Mouse (Mus musculus) heart, embryonic 11.5 days (tissue): ENCODE results near the gene Eef2kmt. TPM values are rescaled to one million over a fixed set of nuclear protein-coding genes. Genes with fewer than 3 reads are reported as not detected.

Source experiments
- ATAC-seq: fragments of 200-750 bp; cut with Nextera tagmentation; replicated peaks from 2 replicates; pipeline ENCODE4 v1.8.0; 2017; ENCODE audit warnings: moderate library complexity; ENCODE audit not compliant: insufficient number of reproducible peaks, low FRiP score, low TSS enrichment
- H3K27ac ChIP-seq: fragments of 300-500 bp; sonication (generic); 2 replicates; pipeline ENCODE4 v1.5.1; 2014; ENCODE audit warnings: mild to moderate bottlenecking, low read depth, low read length
- H3K27me3 ChIP-seq: fragments of 300-500 bp; sonication (generic); 2 replicates; pipeline ENCODE4 v1.6.1; 2014; ENCODE audit warnings: mild to moderate bottlenecking, low read length, mixed read lengths; ENCODE audit not compliant: control insufficient read depth, insufficient read depth
- H3K36me3 ChIP-seq: fragments of 300-500 bp; sonication (generic); 2 replicates; pipeline ENCODE4 v1.6.1; 2014; ENCODE audit warnings: mild to moderate bottlenecking, low read length, moderate library complexity, mixed read lengths; ENCODE audit not compliant: control insufficient read depth, insufficient read depth
- H3K4me1 ChIP-seq: fragments of 300-500 bp; sonication (generic); 2 replicates; pipeline ENCODE4 v1.6.1; 2014; ENCODE audit warnings: low read length; ENCODE audit not compliant: control insufficient read depth, insufficient read depth
- H3K4me2 ChIP-seq: fragments of 300-500 bp; sonication (generic); 2 replicates; pipeline ENCODE4 v1.6.1; 2014; ENCODE audit warnings: mild to moderate bottlenecking, moderate library complexity
- H3K4me3 ChIP-seq: fragments of 300-500 bp; sonication (generic); 2 replicates; pipeline ENCODE4 v1.5.1; 2014; ENCODE audit warnings: low read depth, low read length
- H3K9ac ChIP-seq: fragments of 300-500 bp; sonication (generic); 2 replicates; pipeline ENCODE4 v1.6.1; 2014; ENCODE audit warnings: mild to moderate bottlenecking, low read depth, low read length, moderate library complexity
- H3K9me3 ChIP-seq: fragments of 300-500 bp; sonication (generic); replicated peaks from 2 replicates; pipeline ENCODE4 v1.6.1; 2016; ENCODE audit warnings: low read length; ENCODE audit not compliant: control insufficient read depth
- WGBS: fragments of 180-500 bp; shearing (Covaris S2); extraction: QIAGEN DNeasy Blood & Tissue Kit; methylation state at CpG from one replicate; pipeline ENCODE4 v1.1.7; 2014; ENCODE audit not compliant: insufficient replicate concordance; 5-methylcytosine and 5-hydroxymethylcytosine counted together
- polyA plus RNA-seq: library from polyadenylated mRNA; unstranded; fragments of >200 nt; fragmentation: Nextera tagmentation; extraction: Ambion mirVana; gene quantifications from 2 replicates; pipeline ENCODE4 v1.2.1, GENCODE M21; 2014

Gene Eef2kmt
- polyA plus RNA-seq, 1 experiment from 2014 or later: 24.9 TPM

GRCm38 (mm10) chr16:5216686-5217085 is 39.1 kb downstream of the Eef2kmt start:
- Histone ChIP-seq H3K27me3 (no peaks in the 10 kb centered on the region), H3K36me3 (no peaks in the 10 kb centered on the region), H3K4me3 (no peak overlapping the region), H3K9ac (no peak overlapping the region), H3K27ac (no peak overlapping the region), H3K4me1 (peaks cover 3% of the 10 kb centered on the region; the same call in 1 of the 2 replicates), H3K9me3 (no peaks in the 10 kb centered on the region), H3K4me2 (no peak overlapping the region)
- 54% methylated on average over 6 of the region's 6 CpGs for WGBS
- ATAC-seq: no peak

DNA sequence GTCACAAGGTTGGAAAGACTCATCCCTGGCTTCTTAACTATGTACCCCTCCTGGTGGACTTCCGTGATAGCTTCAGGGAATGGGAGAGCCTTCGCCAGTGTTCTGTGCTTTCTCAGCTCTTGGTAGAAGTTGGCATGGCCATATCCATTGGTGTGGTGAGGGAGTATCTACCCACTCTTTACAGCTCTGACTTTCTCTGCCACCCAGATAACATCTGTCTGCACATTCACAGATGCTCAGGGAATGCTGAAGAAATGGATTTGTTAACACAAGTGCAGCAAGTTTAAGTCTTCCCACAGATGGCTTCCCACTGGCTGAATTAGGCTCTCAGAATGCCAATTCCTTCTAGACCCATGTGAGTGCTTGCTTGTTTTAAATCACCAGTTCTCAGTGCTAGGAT is 41.7 kb downstream of the Eef2kmt start:
- 76% methylated on average over 2 of the region's 2 CpGs for WGBS
- no peak overlapping the region for H3K9ac ChIP-seq
- H3K4me3 ChIP-seq: no peak overlapping the region
- H3K27me3 ChIP-seq: no peaks in the 10 kb centered on the region
- no peak overlapping the region for H3K27ac ChIP-seq
- H3K9me3 ChIP-seq: no peaks in the 10 kb centered on the region
- peaks cover 3% of the 10 kb centered on the region; the same call in 1 of the 2 replicates for H3K4me1 ChIP-seq
- H3K36me3 ChIP-seq: no peaks in the 10 kb centered on the region
- no peak overlapping the region for H3K4me2 ChIP-seq
- ATAC-seq: no peak

DNA sequence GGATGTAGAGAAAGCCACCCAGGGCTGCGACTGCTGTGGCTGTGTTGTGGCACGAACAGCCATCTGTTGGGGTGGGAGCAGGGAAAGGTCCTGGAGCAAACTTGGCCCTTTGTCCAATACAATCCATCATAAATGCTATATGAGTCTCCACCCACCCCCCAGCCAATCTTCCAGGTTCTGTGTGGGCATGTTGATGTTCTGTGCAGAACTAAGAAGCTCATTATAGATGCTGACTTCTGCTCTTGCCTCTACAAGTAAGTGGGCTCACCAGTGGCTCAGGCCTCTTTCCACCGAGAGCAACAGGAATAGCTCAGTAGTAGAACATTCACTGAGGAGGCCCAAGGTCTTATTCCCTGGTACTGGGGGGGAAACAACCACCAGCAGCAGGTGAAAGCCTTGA is 43.6 kb downstream of the Eef2kmt start:
- Histone ChIP-seq H3K9ac (no peak overlapping the region), H3K27me3 (no peaks in the 10 kb centered on the region), H3K4me3 (no peak overlapping the region), H3K4me2 (no peak overlapping the region), H3K9me3 (no peaks in the 10 kb centered on the region), H3K27ac (no peak overlapping the region), H3K4me1 (peaks cover under 1% of the 10 kb centered on the region; the same call in 1 of the 2 replicates), H3K36me3 (no peaks in the 10 kb centered on the region)
- no peak for ATAC-seq
- 78% methylated on average over 3 of the region's 3 CpGs for WGBS

GRCm38 (mm10) chr16:5210365-5210764 is 45.4 kb downstream of the Eef2kmt start:
- H3K4me1 ChIP-seq: no peaks in the 10 kb centered on the region
- H3K27ac ChIP-seq: no peak overlapping the region
- no peaks in the 10 kb centered on the region for H3K9me3 ChIP-seq
- no peak overlapping the region for H3K4me3 ChIP-seq
- ATAC-seq: no peak
- no peak overlapping the region for H3K4me2 ChIP-seq
- no peak overlapping the region for H3K9ac ChIP-seq
- no peaks in the 10 kb centered on the region for H3K27me3 ChIP-seq
- WGBS: 68% methylated on average over 2 of the region's 2 CpGs
- H3K36me3 ChIP-seq: no peaks in the 10 kb centered on the region

DNA sequence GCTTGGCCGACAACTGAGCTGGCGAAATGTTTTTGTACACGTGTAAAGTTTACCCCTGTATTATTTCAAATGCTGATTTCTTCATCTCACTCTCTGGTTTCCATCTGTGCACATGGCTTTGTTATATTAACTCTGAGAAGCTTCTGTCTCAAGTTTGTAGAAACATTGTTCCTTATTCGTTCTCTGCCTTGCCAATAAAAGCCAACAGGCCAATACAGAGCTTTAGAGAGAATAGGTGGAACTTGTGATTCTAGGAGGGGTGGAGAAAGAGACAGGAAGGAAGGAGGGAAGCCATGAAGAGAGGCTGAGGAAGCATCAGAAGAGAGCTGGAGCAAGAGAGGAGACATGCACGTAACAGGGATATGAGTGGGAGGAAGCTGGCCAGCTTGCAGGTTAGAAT is 49.7 kb downstream of the Eef2kmt start:
- H3K27me3 ChIP-seq: no peaks in the 10 kb centered on the region
- peaks cover 7% of the 10 kb centered on the region; the same call in 1 of the 2 replicates for H3K4me1 ChIP-seq
- 59% methylated on average over 5 of the region's 5 CpGs for WGBS
- H3K4me2 ChIP-seq: no peak overlapping the region
- H3K4me3 ChIP-seq: no peak overlapping the region
- H3K27ac ChIP-seq: no peak overlapping the region
- H3K9me3 ChIP-seq: no peaks in the 10 kb centered on the region
- H3K9ac ChIP-seq: 0 out of 2 replicates have a peak overlapping the region, but pooled peaks have one; percentile 22
- ATAC-seq: no peak
- no peaks in the 10 kb centered on the region for H3K36me3 ChIP-seq

DNA sequence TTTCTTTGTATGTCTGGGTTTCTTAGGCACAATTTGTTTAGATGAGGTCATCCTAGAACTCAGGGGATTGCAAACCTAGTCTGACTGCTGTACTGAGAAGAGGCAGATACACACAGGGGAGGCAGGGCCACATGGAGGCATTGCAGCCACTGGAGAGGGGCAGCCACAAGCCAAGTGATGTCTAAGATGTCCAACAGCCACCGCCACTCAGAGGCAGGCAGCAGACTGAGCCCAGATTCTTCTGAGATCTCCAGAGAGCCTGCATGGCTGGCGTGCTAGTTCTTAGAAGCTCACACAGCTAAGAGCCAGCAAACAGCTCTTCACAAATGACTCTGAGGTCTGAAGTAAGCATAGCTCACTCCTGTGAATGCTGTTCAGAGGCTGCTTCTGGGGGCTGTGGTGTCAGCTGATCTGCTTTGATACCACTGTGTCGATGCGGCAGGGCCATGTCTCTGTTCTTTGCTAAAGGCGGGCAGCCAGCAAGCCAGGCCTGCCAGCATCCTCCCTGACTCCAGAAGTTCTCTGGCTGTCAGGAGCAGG is 50.3 kb downstream of the Eef2kmt start:
- no peak overlapping the region for H3K9ac ChIP-seq
- no peak for ATAC-seq
- peaks cover 7% of the 10 kb centered on the region; the same call in 1 of the 2 replicates for H3K4me1 ChIP-seq
- no peak overlapping the region for H3K4me3 ChIP-seq
- H3K4me2 ChIP-seq: no peak overlapping the region
- H3K27me3 ChIP-seq: no peaks in the 10 kb centered on the region
- H3K27ac ChIP-seq: no peak overlapping the region
- no peaks in the 10 kb centered on the region for H3K9me3 ChIP-seq
- WGBS: 66% methylated on average over 5 of the region's 5 CpGs
- H3K36me3 ChIP-seq: no peaks in the 10 kb centered on the region

DNA sequence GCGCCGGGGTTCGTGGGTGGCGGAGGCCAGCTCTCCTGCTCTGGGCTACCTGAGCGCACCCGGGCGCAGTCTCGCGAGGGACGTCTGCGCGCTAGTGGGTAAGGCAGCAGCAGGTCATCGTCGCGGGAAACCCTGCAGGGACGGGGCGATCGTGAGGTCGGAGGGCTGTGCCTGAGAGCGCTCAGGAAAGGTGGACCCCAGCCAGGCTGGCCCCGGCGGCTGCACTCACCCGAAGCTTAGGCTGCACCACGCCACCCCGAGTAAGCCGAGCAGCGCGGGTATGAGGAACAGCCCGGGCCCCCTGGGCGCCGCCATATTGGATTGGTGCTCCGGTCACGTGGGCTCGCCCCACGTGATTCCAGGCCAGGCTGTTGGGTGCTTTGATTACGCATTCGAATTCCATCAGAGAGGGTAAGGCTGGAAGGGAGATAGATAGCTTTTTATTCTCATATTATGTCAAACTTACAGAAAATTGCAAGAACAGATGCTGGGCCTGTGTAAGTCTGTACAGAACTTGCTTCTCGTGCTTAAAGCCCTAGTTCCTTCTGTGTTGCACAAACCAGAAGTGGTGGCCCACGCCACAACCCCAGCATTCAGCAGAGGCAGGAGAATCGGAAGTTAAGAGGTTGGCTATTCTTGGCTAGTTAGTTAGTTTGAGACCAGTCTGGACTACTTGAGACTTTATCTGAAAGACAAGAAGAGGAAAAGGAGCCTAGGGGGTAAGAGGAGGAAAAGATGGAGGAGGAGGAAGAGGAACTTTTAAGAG is 51.9 kb downstream of the Eef2kmt start, which contains the start of gene Nagpa:
Nagpa (minus strand) TSS at position 345 of the 766 bp plus-strand sequence.
- Histone ChIP-seq H3K4me2 (peak within 1 kb of the TSS; percentile 85), H3K36me3 (0 out of 2 replicates have a peak, but pooled peaks cover 2% of the 10 kb centered on the region), H3K9ac (peak within 1 kb of the TSS; percentile 73), H3K4me1 (peaks cover 7% of the 10 kb centered on the region; the same call in 1 of the 2 replicates), H3K9me3 (no peaks in the 10 kb centered on the region), H3K27me3 (no peaks in the 10 kb centered on the region), H3K27ac (no peak within 1 kb of the TSS), H3K4me3 (peak within 1 kb of the TSS; percentile 85)
- WGBS: 4% methylated on average over 40 of the region's 40 CpGs
- ATAC-seq: peak; percentile 70

DNA sequence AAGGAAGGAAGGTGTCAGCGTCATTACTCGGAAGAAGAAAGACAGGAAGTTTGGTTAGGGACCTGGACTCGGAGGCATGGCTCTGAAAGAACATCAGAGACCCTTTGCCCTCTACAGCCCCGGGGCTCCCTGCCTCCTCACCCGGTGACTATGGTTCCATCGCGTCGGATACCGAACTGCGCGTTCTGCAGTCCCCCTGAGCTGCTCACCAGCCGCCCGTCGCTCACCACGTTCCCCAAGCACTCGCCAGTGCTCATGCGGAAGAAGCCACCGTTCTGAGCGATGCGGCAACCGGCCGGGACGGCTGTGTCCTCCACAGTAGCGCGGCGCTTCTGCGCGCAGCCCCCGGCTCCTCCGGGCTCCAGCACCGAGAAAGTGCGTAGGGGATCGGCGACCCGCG is 52.6 kb downstream of the Eef2kmt start:
- ATAC-seq: no peak
- Histone ChIP-seq H3K27me3 (no peaks in the 10 kb centered on the region), H3K9me3 (no peaks in the 10 kb centered on the region), H3K4me3 (peak overlapping the region; percentile 85), H3K36me3 (0 out of 2 replicates have a peak, but pooled peaks cover 2% of the 10 kb centered on the region), H3K27ac (no peak overlapping the region), H3K9ac (peak overlapping the region; percentile 73), H3K4me2 (peak overlapping the region; percentile 85), H3K4me1 (peaks cover 7% of the 10 kb centered on the region; the same call in 1 of the 2 replicates)
- 1% methylated on average over 36 of the region's 36 CpGs for WGBS
